Mouse (Mus musculus) common myeloid progenitor, adult 5-6 weeks (primary cell): ENCODE measurements around the gene Smyd3. TPM values are rescaled to one million over a fixed set of nuclear protein-coding genes. Genes with fewer than 3 reads are reported as not detected.

Experiments used
- ATAC-seq: replicated peaks from 2 replicates; pipeline ENCODE4 v1.8.0; 2016; ENCODE audit warnings: low read depth, mild to moderate bottlenecking, moderate TSS enrichment, inconsistent platforms; ENCODE audit not compliant: poor library complexity, severe bottlenecking
- total RNA-seq: library from RNA; stranded (forward); fragments of 200-1000, 187-1606 nt; gene quantifications from 2 replicates; pipeline ENCODE4 v1.2.3, GENCODE M21; 2017

The Smyd3 gene
- total RNA-seq, 1 experiment from 2014 or later: 41.1 TPM

GRCm38 (mm10) chr1:179467970-179468369 is 49.9 kb downstream of the Smyd3 start:
- no peak for ATAC-seq

- ATAC-seq: no peak
Measured at GRCm38 (mm10) chr1:179462376-179462775, 55.5 kb downstream of the Smyd3 start.

GRCm38 (mm10) chr1:179461019-179461814 is 56.6 kb downstream of the Smyd3 start:
- no peak for ATAC-seq

- no peak for ATAC-seq
Measured at GRCm38 (mm10) chr1:179458987-179459368, 58.9 kb downstream of the Smyd3 start.

GRCm38 (mm10) chr1:179458236-179458986 is 59.4 kb downstream of the Smyd3 start:
- no peak for ATAC-seq

- ATAC-seq: no peak
Measured at GRCm38 (mm10) chr1:179454600-179454999, 63.2 kb downstream of the Smyd3 start.

- ATAC-seq: no peak
Measured at GRCm38 (mm10) chr1:179451211-179451610, 66.6 kb downstream of the Smyd3 start.

- no peak for ATAC-seq
Measured at GRCm38 (mm10) chr1:179446845-179447212, 71.0 kb downstream of the Smyd3 start.

GRCm38 (mm10) chr1:179446127-179446844 is 71.6 kb downstream of the Smyd3 start:
- ATAC-seq: no peak

- ATAC-seq: no peak
Measured at GRCm38 (mm10) chr1:179443835-179444234, 74.0 kb downstream of the Smyd3 start.

GRCm38 (mm10) chr1:179443423-179443822 is 74.4 kb downstream of the Smyd3 start:
- ATAC-seq: no peak

GRCm38 (mm10) chr1:179436596-179436995 is 81.2 kb downstream of the Smyd3 start:
- ATAC-seq: no peak

GRCm38 (mm10) chr1:179434443-179435260 is 83.2 kb downstream of the Smyd3 start:
- 0 out of 2 replicates have a peak, but pooled peaks have one; percentile 45 for ATAC-seq

- ATAC-seq: no peak
Measured at GRCm38 (mm10) chr1:179433828-179434227, 84.0 kb downstream of the Smyd3 start.

GRCm38 (mm10) chr1:179433355-179433754 is 84.5 kb downstream of the Smyd3 start:
- ATAC-seq: no peak

- ATAC-seq: no peak
Measured at GRCm38 (mm10) chr1:179430077-179430476, 87.8 kb downstream of the Smyd3 start.

- ATAC-seq: no peak
Measured at GRCm38 (mm10) chr1:179424879-179425472, 92.9 kb downstream of the Smyd3 start.

GRCm38 (mm10) chr1:179419091-179419490 is 98.8 kb downstream of the Smyd3 start:
- no peak for ATAC-seq

- no peak for ATAC-seq
Measured at GRCm38 (mm10) chr1:179408086-179408485, 109.8 kb downstream of the Smyd3 start.

GRCm38 (mm10) chr1:179400835-179401234 is 117.0 kb downstream of the Smyd3 start:
- no peak for ATAC-seq
